Mouse (Mus musculus) forebrain, embryonic 15.5 days (tissue): ENCODE measurements at regions not wholly inside any gene's neighbourhood (a gene's known extent, or its start where the extent isn't known, plus 50 kb on each side); places are given as distances from the start of the nearest gene placed in this dataset.

ENCODE experiments used
- ATAC-seq: fragments of 200-750 bp; cut with Nextera tagmentation; replicated peaks from 2 replicates; pipeline ENCODE4 v1.8.0; 2017; ENCODE audit warnings: mild to moderate bottlenecking, moderate TSS enrichment, moderate library complexity
- H3K27ac ChIP-seq: fragments of 300-500 bp; sonication (generic); replicated peaks from 2 replicates; pipeline ENCODE4 v1.5.1; 2015; ENCODE audit warnings: mild to moderate bottlenecking, inconsistent platforms
- H3K27me3 ChIP-seq: fragments of 300-500 bp; sonication (generic); 2 replicates; pipeline ENCODE4 v1.6.1; 2015; ENCODE audit warnings: inconsistent platforms
- H3K36me3 ChIP-seq: fragments of 300-500 bp; sonication (generic); 2 replicates; pipeline ENCODE4 v1.6.1; 2015; ENCODE audit warnings: mild to moderate bottlenecking, inconsistent platforms
- H3K4me1 ChIP-seq: fragments of 300-500 bp; sonication (generic); 2 replicates; pipeline ENCODE4 v1.6.1; 2015; ENCODE audit warnings: inconsistent platforms
- H3K4me2 ChIP-seq: fragments of 300-500 bp; sonication (generic); replicated peaks from 2 replicates; pipeline ENCODE4 v1.6.1; 2015; ENCODE audit warnings: mild to moderate bottlenecking, inconsistent platforms
- H3K4me3 ChIP-seq: fragments of 300-500 bp; sonication (generic); 2 replicates; pipeline ENCODE4 v1.5.1; 2015; ENCODE audit warnings: mild to moderate bottlenecking, inconsistent platforms
- H3K9ac ChIP-seq: fragments of 300-500 bp; sonication (generic); replicated peaks from 2 replicates; pipeline ENCODE4 v1.6.1; 2015; ENCODE audit warnings: mild to moderate bottlenecking, inconsistent platforms
- H3K9me3 ChIP-seq: fragments of 300-500 bp; sonication (generic); 2 replicates; pipeline ENCODE4 v1.6.1; 2016; ENCODE audit warnings: inconsistent platforms
- WGBS: fragments of 180-500 bp; shearing (Covaris S2); methylation state at CpG from one replicate; pipeline ENCODE4 v1.1.7; 2015; ENCODE audit warnings: mixed read lengths; 5-methylcytosine and 5-hydroxymethylcytosine counted together

DNA sequence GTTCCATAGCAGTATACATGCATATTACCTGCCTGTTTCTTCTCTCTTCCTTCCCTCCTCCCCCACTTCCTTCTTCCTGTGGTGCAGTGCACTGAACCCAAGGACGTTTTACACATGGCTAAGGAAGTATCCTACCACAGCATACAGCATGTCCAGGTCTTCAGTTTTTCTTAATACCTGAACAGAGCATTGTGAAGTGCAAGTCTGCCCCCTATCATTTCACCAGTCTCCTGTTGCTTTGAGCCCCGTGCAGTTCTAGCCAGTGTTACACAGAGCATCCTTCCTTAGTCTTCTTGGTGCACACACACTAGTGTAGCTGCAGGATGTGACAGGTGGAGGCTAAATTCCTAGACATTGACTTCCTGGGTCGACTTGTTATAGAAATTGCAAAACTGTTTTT, 53.7 kb upstream of the Foxb1 start:
- Histone ChIP-seq H3K4me1 (no peaks in the 10 kb centered on the region), H3K9ac (no peak overlapping the region), H3K9me3 (no peaks in the 10 kb centered on the region), H3K4me2 (no peak overlapping the region), H3K36me3 (no peaks in the 10 kb centered on the region), H3K27ac (no peak overlapping the region), H3K27me3 (peaks cover 24% of the 10 kb centered on the region), H3K4me3 (no peak overlapping the region)
- ATAC-seq = no peak
- 62% methylated on average over 3 of the region's 3 CpGs for WGBS

DNA sequence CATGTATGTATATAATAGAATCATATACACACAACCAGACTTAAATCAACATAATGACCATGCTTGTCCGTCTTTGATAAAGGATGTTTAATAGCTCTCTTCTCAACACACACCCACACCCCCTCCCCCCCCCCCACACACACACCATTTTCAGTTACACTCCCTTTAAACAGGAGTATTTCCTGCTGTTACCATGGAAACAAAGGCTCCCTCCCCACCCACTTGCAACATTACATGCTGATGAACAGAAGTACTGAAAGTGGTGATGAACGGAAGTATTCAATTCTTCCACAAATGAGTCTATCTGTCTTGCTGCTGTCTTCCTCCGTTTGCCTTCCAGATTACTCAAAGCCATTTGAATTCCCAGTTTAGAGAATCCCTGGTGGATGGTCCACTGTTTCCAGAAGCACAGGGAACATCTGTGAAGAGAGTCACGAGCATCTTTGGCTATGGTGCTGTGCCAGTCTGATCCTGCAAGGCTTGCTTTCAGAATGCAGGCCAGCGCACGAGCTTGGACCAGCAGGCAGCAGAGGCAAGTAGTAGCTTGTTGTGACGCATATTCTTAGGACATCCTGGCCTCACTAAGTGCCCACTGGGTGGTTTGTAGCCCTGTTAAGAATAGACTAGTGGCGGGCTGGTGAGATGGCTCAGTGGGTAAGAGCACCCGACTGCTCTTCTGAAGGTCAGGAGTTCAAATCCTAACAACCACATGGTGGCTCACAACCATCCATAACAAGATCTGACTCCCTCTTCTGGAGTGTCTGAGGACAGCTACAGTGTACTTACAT, 62.6 kb upstream of the Foxb1 start:
- H3K9ac ChIP-seq = no peak overlapping the region
- peaks cover 69% of the 10 kb centered on the region for H3K27me3 ChIP-seq
- H3K4me3 ChIP-seq = no peak overlapping the region
- no peak overlapping the region for H3K4me2 ChIP-seq
- no peak overlapping the region for H3K27ac ChIP-seq
- peaks cover 3% of the 10 kb centered on the region; the same call in 1 of the 2 replicates for H3K4me1 ChIP-seq
- H3K9me3 ChIP-seq = no peaks in the 10 kb centered on the region
- H3K36me3 ChIP-seq = no peaks in the 10 kb centered on the region
- WGBS = 74% methylated on average over 9 of the region's 9 CpGs
- ATAC-seq = no peak

DNA sequence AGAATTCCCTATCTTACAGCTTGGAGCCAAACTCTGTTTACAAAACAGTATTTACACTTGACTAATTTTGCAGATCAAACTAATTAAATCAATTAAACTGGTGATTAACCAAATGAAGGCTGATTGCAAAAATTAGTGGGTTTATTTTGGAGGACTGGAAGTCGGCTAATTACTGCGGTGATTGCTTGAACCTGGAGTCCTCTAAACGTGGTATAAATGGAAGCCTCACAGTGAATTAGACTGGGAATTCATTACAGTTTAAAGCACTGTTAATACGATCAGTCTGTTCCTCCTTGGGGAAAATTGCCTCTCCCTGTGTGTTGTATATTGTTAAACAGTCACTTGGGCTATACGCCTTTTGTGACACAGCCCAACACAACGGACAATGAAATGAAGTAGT, 67.7 kb upstream of the Foxb1 start:
- H3K36me3 ChIP-seq = no peaks in the 10 kb centered on the region
- no peak overlapping the region for H3K27ac ChIP-seq
- 13% methylated on average over 6 of the region's 6 CpGs for WGBS
- H3K27me3 ChIP-seq = peaks cover 83% of the 10 kb centered on the region
- H3K4me1 ChIP-seq = peaks cover 8% of the 10 kb centered on the region
- ATAC-seq = no peak
- H3K4me2 ChIP-seq = no peak overlapping the region
- H3K9ac ChIP-seq = no peak overlapping the region
- no peaks in the 10 kb centered on the region for H3K9me3 ChIP-seq
- H3K4me3 ChIP-seq = no peak overlapping the region

- H3K27me3 ChIP-seq = peaks cover 82% of the 10 kb centered on the region
These were observed 74.7 kb upstream of the Foxb1 start for GRCm38 (mm10) chr9:69835396-69835795.

DNA sequence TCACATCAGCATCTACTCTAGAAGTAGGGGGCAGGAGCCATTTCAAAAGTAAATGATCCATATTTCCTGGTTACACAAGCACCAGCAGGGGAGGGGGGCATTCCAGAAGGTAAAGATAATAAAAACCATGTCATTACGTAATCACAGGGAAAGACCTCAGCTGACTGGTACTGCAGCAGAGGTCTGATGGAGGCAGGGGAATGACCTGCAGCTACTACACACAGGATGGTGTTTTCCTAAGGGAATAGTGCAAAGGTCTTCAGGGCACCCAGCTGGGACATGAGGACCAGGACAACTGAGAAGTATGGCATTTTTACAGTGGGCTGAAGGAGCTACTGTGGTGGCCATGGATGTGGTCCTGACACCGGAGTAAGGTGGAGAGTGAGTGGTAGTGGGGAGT, 78.5 kb upstream of the Foxb1 start:
- Histone ChIP-seq H3K36me3 (no peaks in the 10 kb centered on the region), H3K4me2 (no peak overlapping the region), H3K4me3 (no peak overlapping the region), H3K27me3 (peaks cover 83% of the 10 kb centered on the region), H3K27ac (no peak overlapping the region), H3K9me3 (no peaks in the 10 kb centered on the region), H3K9ac (no peak overlapping the region), H3K4me1 (peaks cover 7% of the 10 kb centered on the region)
- 89% methylated on average over 2 of the region's 2 CpGs for WGBS
- no peak for ATAC-seq

More at GRCm38 (mm10) chr9:69835396-69835795, 74.7 kb upstream of the Foxb1 start:
- Histone ChIP-seq H3K27ac (no peak overlapping the region), H3K4me2 (no peak overlapping the region), H3K4me1 (no peaks in the 10 kb centered on the region), H3K9ac (no peak overlapping the region), H3K9me3 (no peaks in the 10 kb centered on the region), H3K4me3 (no peak overlapping the region), H3K36me3 (no peaks in the 10 kb centered on the region)
- no peak for ATAC-seq
- 80% methylated on average over 4 of the region's 4 CpGs for WGBS

DNA sequence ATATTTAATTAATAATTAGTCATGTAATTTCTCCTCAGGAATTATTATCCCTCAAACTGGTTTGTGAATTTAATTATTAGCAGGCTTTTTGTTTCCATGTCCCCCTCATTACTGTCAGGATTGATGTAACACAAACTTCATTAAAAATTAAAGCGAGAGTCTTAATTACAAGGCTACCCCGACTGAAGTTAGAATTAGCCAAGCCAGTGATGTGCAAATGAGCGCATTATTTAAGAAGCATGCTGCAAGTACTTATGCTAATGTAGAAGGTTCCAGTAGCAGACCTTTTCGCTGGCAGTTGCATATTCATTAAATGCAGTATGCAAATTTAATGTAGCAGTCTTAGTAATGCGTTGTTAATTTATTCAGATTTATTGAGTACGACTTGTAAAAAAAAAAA, 84.0 kb upstream of the Foxb1 start:
- peak; percentile 94 for ATAC-seq
- H3K36me3 ChIP-seq = no peaks in the 10 kb centered on the region
- H3K4me2 ChIP-seq = no peak overlapping the region; the same call in 1 of the 2 replicates
- peaks cover 45% of the 10 kb centered on the region for H3K27me3 ChIP-seq
- no peak overlapping the region for H3K9ac ChIP-seq
- H3K4me3 ChIP-seq = no peak overlapping the region
- WGBS = 10% methylated on average over 6 of the region's 6 CpGs
- H3K27ac ChIP-seq = no peak overlapping the region
- H3K9me3 ChIP-seq = no peaks in the 10 kb centered on the region
- peaks cover 28% of the 10 kb centered on the region for H3K4me1 ChIP-seq

DNA sequence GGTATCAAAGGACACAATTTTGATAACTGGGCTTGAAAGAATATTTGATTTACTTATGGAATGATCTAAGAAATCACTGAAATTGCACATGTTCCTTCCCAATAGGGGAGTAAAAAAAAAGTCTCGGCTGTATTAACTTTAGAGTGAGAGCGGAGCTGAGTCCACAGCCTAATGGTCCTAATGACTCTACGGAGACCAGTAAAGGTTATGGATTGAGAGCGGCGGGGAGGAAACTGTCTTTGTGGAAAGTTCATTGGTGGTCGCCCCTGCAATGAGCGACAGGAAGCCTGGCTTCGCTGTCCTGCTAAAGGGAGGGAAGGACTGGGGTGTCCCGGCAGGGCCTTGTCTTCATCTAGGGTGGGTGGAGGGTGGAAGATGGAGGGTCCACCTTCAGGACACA, 84.5 kb upstream of the Foxb1 start:
- H3K4me1 ChIP-seq = peaks cover 28% of the 10 kb centered on the region
- no peak overlapping the region for H3K9ac ChIP-seq
- peaks cover 41% of the 10 kb centered on the region for H3K27me3 ChIP-seq
- ATAC-seq = peak; percentile 32; the same call in 1 of the 2 replicates
- peak overlapping the region; percentile 14; the same call in 1 of the 2 replicates for H3K4me2 ChIP-seq
- no peak overlapping the region for H3K4me3 ChIP-seq
- no peaks in the 10 kb centered on the region for H3K9me3 ChIP-seq
- H3K27ac ChIP-seq = no peak overlapping the region
- H3K36me3 ChIP-seq = no peaks in the 10 kb centered on the region
- 25% methylated on average over 9 of the region's 9 CpGs for WGBS

GRCm38 (mm10) chr9:69856621-69857020, 95.9 kb upstream of the Foxb1 start:
- H3K4me3 ChIP-seq = no peak overlapping the region
- no peak overlapping the region for H3K4me2 ChIP-seq
- peaks cover 14% of the 10 kb centered on the region; the same call in 1 of the 2 replicates for H3K27me3 ChIP-seq
- no peak for ATAC-seq
- no peaks in the 10 kb centered on the region; the same call in 1 of the 2 replicates for H3K4me1 ChIP-seq
- no peak overlapping the region for H3K9ac ChIP-seq
- no peaks in the 10 kb centered on the region for H3K36me3 ChIP-seq
- WGBS = 90% methylated on average over 7 of the region's 7 CpGs
- no peak overlapping the region for H3K27ac ChIP-seq
- H3K9me3 ChIP-seq = no peaks in the 10 kb centered on the region

DNA sequence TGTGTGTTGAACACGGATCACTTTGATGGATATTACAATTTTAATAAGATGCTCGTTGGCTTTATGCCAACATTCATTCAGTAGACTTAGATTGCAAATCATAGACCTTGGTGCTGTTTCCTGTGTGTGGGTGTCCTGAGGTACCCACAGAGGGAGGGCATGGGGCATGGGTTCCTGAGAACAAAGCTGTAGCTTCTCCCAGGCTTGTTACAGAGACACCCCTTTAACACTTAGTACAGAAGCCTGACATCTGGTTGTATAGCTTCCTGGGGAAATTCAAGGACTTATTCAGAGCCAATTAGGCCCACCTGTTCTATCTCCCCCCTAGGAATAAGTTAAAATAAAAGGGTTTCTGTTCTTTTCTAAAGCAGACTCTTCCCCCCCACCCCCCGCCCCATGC, 97.9 kb upstream of the Foxb1 start:
- H3K4me2 ChIP-seq = no peak overlapping the region
- 61% methylated on average over 3 of the region's 3 CpGs for WGBS

GRCm38 (mm10) chr9:69870182-69870581, 109.4 kb upstream of the Foxb1 start:
- Histone ChIP-seq H3K9me3 (no peaks in the 10 kb centered on the region), H3K4me2 (no peak overlapping the region), H3K4me3 (no peak overlapping the region), H3K9ac (no peak overlapping the region), H3K36me3 (no peaks in the 10 kb centered on the region), H3K27me3 (no peaks in the 10 kb centered on the region; the same call in 1 of the 2 replicates), H3K27ac (no peak overlapping the region), H3K4me1 (no peaks in the 10 kb centered on the region)
- WGBS = 81% methylated on average over 4 of the region's 4 CpGs
- no peak for ATAC-seq

More for the DNA sequence above, 97.9 kb upstream of the Foxb1 start:
- H3K4me3 ChIP-seq = no peak overlapping the region
- H3K4me1 ChIP-seq = no peaks in the 10 kb centered on the region; the same call in 1 of the 2 replicates
- H3K27me3 ChIP-seq = peaks cover 11% of the 10 kb centered on the region; the same call in 1 of the 2 replicates
- no peaks in the 10 kb centered on the region for H3K36me3 ChIP-seq
- H3K27ac ChIP-seq = no peak overlapping the region
- 0 out of 2 replicates have a peak, but pooled peaks have one; percentile 23 for ATAC-seq
- H3K9ac ChIP-seq = no peak overlapping the region
- no peaks in the 10 kb centered on the region for H3K9me3 ChIP-seq

DNA sequence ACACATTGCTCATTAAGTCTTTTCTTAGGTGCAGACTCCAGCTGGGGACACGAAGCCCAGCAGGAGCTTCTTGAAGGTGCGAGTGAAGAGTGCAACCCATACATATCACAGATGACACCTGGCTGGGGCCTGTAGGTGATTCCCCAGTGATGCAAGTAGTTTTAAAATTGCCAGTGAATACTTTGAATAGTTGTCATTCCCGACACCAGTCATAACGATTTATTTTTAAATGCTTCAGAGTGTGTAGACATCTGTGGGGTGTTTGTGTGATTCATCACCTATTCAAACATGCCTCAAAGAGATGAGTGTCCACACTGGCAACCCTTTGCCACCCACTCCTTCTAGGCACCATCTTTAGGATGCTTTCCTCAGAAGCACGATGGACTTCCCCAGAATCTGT, 102.9 kb upstream of the Bnip2 start:
- 83% methylated on average over 5 of the region's 5 CpGs for WGBS
- no peaks in the 10 kb centered on the region; the same call in 1 of the 2 replicates for H3K4me1 ChIP-seq
- H3K36me3 ChIP-seq = no peaks in the 10 kb centered on the region
- no peak overlapping the region for H3K4me2 ChIP-seq
- peaks cover 13% of the 10 kb centered on the region; the same call in 1 of the 2 replicates for H3K27me3 ChIP-seq
- ATAC-seq = no peak
- H3K27ac ChIP-seq = no peak overlapping the region
- H3K9ac ChIP-seq = no peak overlapping the region
- H3K4me3 ChIP-seq = no peak overlapping the region
- H3K9me3 ChIP-seq = no peaks in the 10 kb centered on the region

DNA sequence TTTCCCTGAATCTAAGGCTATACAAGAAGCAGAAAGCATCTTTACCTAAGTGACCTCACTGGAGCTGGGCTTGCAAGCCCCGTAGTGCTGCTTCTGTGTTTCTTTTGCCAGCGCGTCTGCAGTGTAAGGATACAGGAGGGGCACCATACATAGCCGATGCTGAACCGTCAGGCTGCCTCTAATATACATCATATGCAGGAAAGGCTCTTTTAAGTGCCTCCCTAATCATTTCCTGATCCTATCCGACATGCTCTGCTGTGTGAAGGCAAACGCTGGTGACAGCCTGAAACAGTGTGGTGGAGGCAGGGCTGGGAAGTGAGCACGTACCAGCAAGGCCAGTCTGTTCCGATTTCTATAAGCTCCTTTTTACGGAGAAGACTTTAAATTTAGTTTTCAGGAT, 91.2 kb upstream of the Bnip2 start:
- ATAC-seq = no peak

More for the DNA sequence above, 91.2 kb upstream of the Bnip2 start:
- Histone ChIP-seq H3K4me2 (no peak overlapping the region), H3K4me1 (peaks cover 5% of the 10 kb centered on the region; the same call in 1 of the 2 replicates), H3K36me3 (no peaks in the 10 kb centered on the region), H3K9me3 (no peaks in the 10 kb centered on the region), H3K9ac (no peak overlapping the region), H3K27me3 (peaks cover 34% of the 10 kb centered on the region), H3K27ac (no peak overlapping the region), H3K4me3 (no peak overlapping the region)
- 68% methylated on average over 10 of the region's 10 CpGs for WGBS
